Mouse (Mus musculus): ENCODE data around the gene Rbm38. TPM values are rescaled to one million over a fixed set of nuclear protein-coding genes. Genes with fewer than 3 reads are reported as not detected.

The Rbm38 gene
- polyA plus RNA-seq, 1 experiment from 2014 or later: 28.3 TPM

DNA sequence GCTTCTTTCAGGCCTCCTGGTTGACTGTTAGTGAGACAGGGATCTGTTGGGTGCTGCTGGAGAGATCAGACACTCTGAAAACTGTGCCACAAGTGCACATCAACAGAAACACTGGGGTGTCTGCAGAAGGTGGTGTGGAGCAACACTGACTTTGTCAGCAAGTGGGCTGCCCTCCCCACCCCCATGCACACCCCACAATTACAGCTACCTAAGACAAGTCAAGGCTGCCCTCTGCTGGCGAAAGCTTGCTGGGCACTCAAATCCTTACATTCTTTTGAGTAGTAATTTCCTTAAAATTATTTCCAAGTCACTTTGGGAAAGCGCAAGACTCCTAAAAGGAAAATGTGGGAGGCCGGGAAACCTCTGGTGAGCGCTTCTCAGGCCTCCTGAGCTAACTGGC, 24.1 kb upstream of the Rbm38 start:
- Histone ChIP-seq H3K4me1 (peaks cover 12% of the 10 kb centered on the region), H3K4me3 (no peak overlapping the region), H3K27me3 (peaks cover 7% of the 10 kb centered on the region; the same call in 1 of the 2 replicates), H3K4me2 (replicated peaks) (no peak overlapping the region), H3K36me3 (no peaks in the 10 kb centered on the region), H3K9me3 (no peaks in the 10 kb centered on the region), H3K9ac (no peak overlapping the region), H3K27ac (no peak overlapping the region)
- ATAC-seq (ENCODE audit: low FRiP score, low read depth): no peak
- WGBS: 12% methylated on average over 4 of the region's 4 CpGs

GRCm38 (mm10) chr2:172997748-172998147, 22.6 kb upstream of the Rbm38 start:
- ATAC-seq (ENCODE audit: low FRiP score, low read depth): no peak
- 58% methylated on average over 11 of the region's 11 CpGs for WGBS

GRCm38 (mm10) chr2:172998478-172998877, 21.8 kb upstream of the Rbm38 start:
- Histone ChIP-seq H3K27ac (no peak overlapping the region), H3K9ac (no peak overlapping the region), H3K27me3 (peaks cover 7% of the 10 kb centered on the region; the same call in 1 of the 2 replicates), H3K4me1 (peaks cover 22% of the 10 kb centered on the region), H3K9me3 (no peaks in the 10 kb centered on the region), H3K4me2 (replicated peaks) (no peak overlapping the region), H3K4me3 (no peak overlapping the region), H3K36me3 (peaks cover 21% of the 10 kb centered on the region)
- no peak for ATAC-seq (ENCODE audit: low FRiP score, low read depth)
- WGBS: 66% methylated on average over 7 of the region's 7 CpGs

More at GRCm38 (mm10) chr2:172997748-172998147, 22.6 kb upstream of the Rbm38 start:
- Histone ChIP-seq H3K27ac (no peak overlapping the region), H3K4me1 (peaks cover 22% of the 10 kb centered on the region), H3K36me3 (peaks cover 13% of the 10 kb centered on the region), H3K4me2 (replicated peaks) (no peak overlapping the region), H3K4me3 (no peak overlapping the region), H3K9ac (no peak overlapping the region), H3K9me3 (no peaks in the 10 kb centered on the region), H3K27me3 (peaks cover 7% of the 10 kb centered on the region; the same call in 1 of the 2 replicates)

DNA sequence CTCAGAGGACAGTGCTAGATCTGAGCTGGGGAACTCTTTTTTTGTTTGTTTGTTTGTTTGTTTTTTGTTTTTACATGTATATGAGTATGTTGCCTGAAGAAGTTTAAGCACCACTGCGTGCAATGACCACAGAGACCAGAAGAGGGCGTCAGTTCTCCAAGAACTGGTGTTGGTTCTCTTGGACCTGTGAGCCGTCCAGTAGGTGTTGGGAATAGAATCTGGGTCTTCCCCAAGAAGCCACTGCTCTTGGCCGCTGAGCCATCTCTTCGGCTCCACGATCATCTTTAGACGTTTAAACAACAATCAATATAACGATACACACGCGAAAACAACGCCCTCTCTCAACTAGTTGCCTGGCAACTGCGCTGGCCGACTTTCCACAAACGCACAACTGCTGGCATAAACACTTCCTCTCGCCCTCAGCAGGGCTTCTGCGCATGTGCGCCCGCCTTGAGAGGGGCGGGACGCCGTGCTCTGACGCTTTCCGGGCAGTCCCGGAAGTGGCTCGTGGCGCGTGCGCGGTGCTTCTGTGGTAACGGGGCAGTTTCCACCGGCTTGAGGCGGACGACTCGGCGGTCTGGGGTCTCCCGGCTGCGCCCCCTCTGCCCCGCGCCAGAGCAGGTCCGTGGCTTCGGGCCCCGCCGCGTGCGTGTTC, 20.5 kb upstream of the Rbm38 start, which contains the start of gene Rae1:
Gene Rae1 (plus strand): TSS at position 488 of the 655 bp plus-strand sequence.
- under 1% methylated on average over 45 of the region's 45 CpGs for WGBS

DNA sequence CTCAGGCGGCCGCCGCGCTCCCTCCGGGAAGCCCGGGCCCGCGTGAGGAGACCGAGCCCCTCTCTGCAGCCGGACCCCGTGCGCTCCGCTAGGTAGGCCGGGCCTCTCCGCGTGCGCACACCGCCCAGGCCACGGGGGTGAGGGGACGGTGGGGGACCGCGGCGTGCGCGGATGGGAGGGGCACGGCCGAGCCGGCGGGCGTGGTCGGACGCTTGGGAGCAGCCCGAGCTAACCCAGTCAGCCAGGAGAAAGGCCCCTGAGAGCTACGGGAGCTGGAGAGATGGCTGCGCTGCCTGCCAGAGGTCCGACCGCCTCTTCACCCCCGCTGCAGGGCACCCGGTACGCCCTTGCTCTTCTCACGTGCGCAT, 20.0 kb upstream of the Rbm38 start:
- peak; percentile 86 for ATAC-seq (ENCODE audit: low FRiP score, low read depth)
- WGBS: under 1% methylated on average over 42 of the region's 42 CpGs

More for the DNA sequence above, 20.5 kb upstream of the Rbm38 start, which contains the start of gene Rae1:
- H3K27ac ChIP-seq: peak within 1 kb of the TSS; percentile 88
- peak within 1 kb of the TSS; percentile 95 for H3K4me3 ChIP-seq
- H3K27me3 ChIP-seq: peaks cover 7% of the 10 kb centered on the region; the same call in 1 of the 2 replicates
- H3K4me1 ChIP-seq: peaks cover 22% of the 10 kb centered on the region
- H3K9ac ChIP-seq: peak within 1 kb of the TSS; percentile 95
- H3K36me3 ChIP-seq: peaks cover 33% of the 10 kb centered on the region
- H3K9me3 ChIP-seq: no peaks in the 10 kb centered on the region
- H3K4me2 ChIP-seq (replicated peaks): peak within 1 kb of the TSS; percentile 93
- peak; percentile 93 for ATAC-seq (ENCODE audit: low FRiP score, low read depth)

GRCm38 (mm10) chr2:173000921-173001320, 19.4 kb upstream of the Rbm38 start:
- 24% methylated on average over 8 of the region's 8 CpGs for WGBS
- H3K27ac ChIP-seq: no peak overlapping the region; the same call in 1 of the 2 replicates

More for the DNA sequence above, 20.0 kb upstream of the Rbm38 start:
- peak overlapping the region; percentile 93 for H3K4me2 ChIP-seq (replicated peaks)
- peaks cover 7% of the 10 kb centered on the region; the same call in 1 of the 2 replicates for H3K27me3 ChIP-seq
- peak overlapping the region; percentile 95 for H3K4me3 ChIP-seq
- no peaks in the 10 kb centered on the region for H3K9me3 ChIP-seq
- peaks cover 38% of the 10 kb centered on the region for H3K36me3 ChIP-seq
- H3K9ac ChIP-seq: peak overlapping the region; percentile 95
- H3K4me1 ChIP-seq: peaks cover 22% of the 10 kb centered on the region
- peak overlapping the region; percentile 88 for H3K27ac ChIP-seq

GRCm38 (mm10) chr2:173003737-173004136, 16.6 kb upstream of the Rbm38 start:
- Histone ChIP-seq H3K9ac (no peak overlapping the region), H3K4me1 (peaks cover 16% of the 10 kb centered on the region), H3K4me3 (no peak overlapping the region), H3K9me3 (no peaks in the 10 kb centered on the region), H3K36me3 (peaks cover 73% of the 10 kb centered on the region), H3K4me2 (replicated peaks) (no peak overlapping the region), H3K27ac (no peak overlapping the region), H3K27me3 (no peaks in the 10 kb centered on the region)
- ATAC-seq (ENCODE audit: low FRiP score, low read depth): no peak
- 95% methylated on average over 8 of the region's 8 CpGs for WGBS

More at GRCm38 (mm10) chr2:173000921-173001320, 19.4 kb upstream of the Rbm38 start:
- ATAC-seq (ENCODE audit: low FRiP score, low read depth): no peak
- peaks cover 7% of the 10 kb centered on the region; the same call in 1 of the 2 replicates for H3K27me3 ChIP-seq
- H3K9ac ChIP-seq: peak overlapping the region; percentile 95
- peak overlapping the region; percentile 95 for H3K4me3 ChIP-seq
- no peaks in the 10 kb centered on the region for H3K9me3 ChIP-seq
- H3K4me2 ChIP-seq (replicated peaks): peak overlapping the region; percentile 93
- H3K36me3 ChIP-seq: peaks cover 45% of the 10 kb centered on the region
- peaks cover 18% of the 10 kb centered on the region for H3K4me1 ChIP-seq

DNA sequence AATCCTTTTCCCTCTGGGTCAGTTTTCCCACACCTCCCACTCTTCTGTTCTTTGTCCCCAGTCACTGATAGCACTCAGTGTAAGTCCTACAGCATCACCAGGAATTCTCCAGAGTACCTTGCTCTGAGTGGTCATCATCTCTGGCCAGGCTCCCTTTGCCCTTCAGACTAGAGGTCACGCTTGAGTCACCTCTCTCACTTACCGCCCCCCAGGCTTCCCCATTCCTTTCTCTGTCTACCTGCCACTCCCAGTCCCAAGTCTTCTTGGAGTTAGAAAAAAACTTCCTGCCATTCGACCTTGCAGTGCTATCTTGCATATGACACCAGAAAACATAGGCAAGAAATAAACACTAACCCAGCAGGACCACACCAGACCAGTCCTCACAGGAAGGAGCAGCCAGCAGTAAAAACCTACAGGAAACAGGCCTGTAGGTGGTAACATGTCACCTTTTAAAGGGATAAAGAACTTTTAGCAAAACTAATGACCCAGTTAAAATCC, 10.0 kb upstream of the Rbm38 start:
- H3K36me3 ChIP-seq: peaks cover 100% of the 10 kb centered on the region
- H3K4me2 ChIP-seq (replicated peaks): no peak overlapping the region
- H3K27me3 ChIP-seq: no peaks in the 10 kb centered on the region
- H3K27ac ChIP-seq: no peak overlapping the region
- no peak overlapping the region for H3K9ac ChIP-seq
- H3K4me3 ChIP-seq: no peak overlapping the region
- no peaks in the 10 kb centered on the region for H3K9me3 ChIP-seq
- 71% methylated on average over 3 of the region's 3 CpGs for WGBS
- ATAC-seq (ENCODE audit: low FRiP score, low read depth): no peak
- H3K4me1 ChIP-seq: peaks cover 4% of the 10 kb centered on the region; the same call in 1 of the 2 replicates

DNA sequence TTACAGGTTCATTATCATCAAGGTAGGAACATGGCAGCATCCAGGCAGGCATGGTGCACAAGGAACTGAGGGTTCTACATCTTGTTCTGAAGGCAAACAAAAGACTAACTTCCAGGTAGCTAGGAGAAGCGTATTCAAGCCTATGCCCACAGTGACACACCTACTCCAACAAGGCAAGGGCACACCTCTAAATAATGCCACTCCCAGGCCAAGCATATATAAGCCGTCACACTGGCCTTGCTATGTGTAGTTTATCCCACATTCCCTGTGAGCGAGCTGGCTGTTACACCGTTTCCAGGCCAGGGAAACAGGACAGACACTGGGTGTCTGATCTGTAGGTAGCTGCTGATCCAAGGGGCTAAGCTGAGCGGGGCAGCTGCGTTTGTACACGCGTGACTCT, 8.9 kb upstream of the Rbm38 start:
- Histone ChIP-seq H3K36me3 (peaks cover 99% of the 10 kb centered on the region), H3K27me3 (no peaks in the 10 kb centered on the region), H3K4me3 (no peak overlapping the region), H3K9ac (no peak overlapping the region), H3K9me3 (no peaks in the 10 kb centered on the region), H3K4me1 (peaks cover 4% of the 10 kb centered on the region; the same call in 1 of the 2 replicates), H3K27ac (no peak overlapping the region), H3K4me2 (replicated peaks) (no peak overlapping the region)
- no peak for ATAC-seq (ENCODE audit: low FRiP score, low read depth)
- WGBS: 94% methylated on average over 8 of the region's 8 CpGs

GRCm38 (mm10) chr2:173014741-173015287, 5.5 kb upstream of the Rbm38 start:
- no peak overlapping the region for H3K9ac ChIP-seq
- H3K4me1 ChIP-seq: peaks cover 13% of the 10 kb centered on the region
- no peak overlapping the region for H3K27ac ChIP-seq
- no peak for ATAC-seq (ENCODE audit: low FRiP score, low read depth)
- H3K36me3 ChIP-seq: peaks cover 65% of the 10 kb centered on the region
- no peaks in the 10 kb centered on the region for H3K9me3 ChIP-seq
- H3K4me3 ChIP-seq: no peak overlapping the region
- peaks cover 9% of the 10 kb centered on the region; the same call in 1 of the 2 replicates for H3K27me3 ChIP-seq
- no peak overlapping the region for H3K4me2 ChIP-seq (replicated peaks)
- 76% methylated on average over 7 of the region's 7 CpGs for WGBS

- no peak for ATAC-seq (ENCODE audit: low FRiP score, low read depth)
- H3K4me1 ChIP-seq: peaks cover 24% of the 10 kb centered on the region
- H3K27me3 ChIP-seq: peaks cover 20% of the 10 kb centered on the region
- no peak overlapping the region for H3K4me2 ChIP-seq (replicated peaks)
- 41% methylated on average over 6 of the region's 6 CpGs for WGBS
- H3K27ac ChIP-seq: no peak overlapping the region
- H3K9me3 ChIP-seq: no peaks in the 10 kb centered on the region
- H3K36me3 ChIP-seq: peaks cover 34% of the 10 kb centered on the region
- H3K9ac ChIP-seq: no peak overlapping the region
- no peak overlapping the region for H3K4me3 ChIP-seq
Observed at GRCm38 (mm10) chr2:173017940-173018339, 2.4 kb upstream of the Rbm38 start.

GRCm38 (mm10) chr2:173018618-173019017, 1.7 kb upstream of the Rbm38 start:
- peak overlapping the region; percentile 31; the same call in 1 of the 2 replicates for H3K9ac ChIP-seq
- peaks cover 20% of the 10 kb centered on the region for H3K27me3 ChIP-seq
- 14% methylated on average over 8 of the region's 8 CpGs for WGBS
- H3K4me2 ChIP-seq (replicated peaks): 0 out of 2 replicates have a peak overlapping the region, but pooled peaks have one; percentile 9
- H3K9me3 ChIP-seq: no peaks in the 10 kb centered on the region
- no peak overlapping the region for H3K27ac ChIP-seq
- H3K4me3 ChIP-seq: no peak overlapping the region
- H3K36me3 ChIP-seq: peaks cover 27% of the 10 kb centered on the region
- ATAC-seq (ENCODE audit: low FRiP score, low read depth): no peak
- H3K4me1 ChIP-seq: peaks cover 31% of the 10 kb centered on the region
